Mouse (Mus musculus) c-Kit-positive CD71-positive TER-119-positive erythroid progenitor cells, embryonic 14.5 days (primary cell): ENCODE measurements at regions not wholly inside any gene's neighbourhood (a gene's known extent, or its start where the extent isn't known, plus 50 kb on each side); places are given as distances from the start of the nearest gene placed in this dataset.

Source experiments
- DNase-seq: peaks from one replicate; pipeline ENCODE4 v3.0.0-alpha.2; 2013; ENCODE audit warnings: low spot score

DNA sequence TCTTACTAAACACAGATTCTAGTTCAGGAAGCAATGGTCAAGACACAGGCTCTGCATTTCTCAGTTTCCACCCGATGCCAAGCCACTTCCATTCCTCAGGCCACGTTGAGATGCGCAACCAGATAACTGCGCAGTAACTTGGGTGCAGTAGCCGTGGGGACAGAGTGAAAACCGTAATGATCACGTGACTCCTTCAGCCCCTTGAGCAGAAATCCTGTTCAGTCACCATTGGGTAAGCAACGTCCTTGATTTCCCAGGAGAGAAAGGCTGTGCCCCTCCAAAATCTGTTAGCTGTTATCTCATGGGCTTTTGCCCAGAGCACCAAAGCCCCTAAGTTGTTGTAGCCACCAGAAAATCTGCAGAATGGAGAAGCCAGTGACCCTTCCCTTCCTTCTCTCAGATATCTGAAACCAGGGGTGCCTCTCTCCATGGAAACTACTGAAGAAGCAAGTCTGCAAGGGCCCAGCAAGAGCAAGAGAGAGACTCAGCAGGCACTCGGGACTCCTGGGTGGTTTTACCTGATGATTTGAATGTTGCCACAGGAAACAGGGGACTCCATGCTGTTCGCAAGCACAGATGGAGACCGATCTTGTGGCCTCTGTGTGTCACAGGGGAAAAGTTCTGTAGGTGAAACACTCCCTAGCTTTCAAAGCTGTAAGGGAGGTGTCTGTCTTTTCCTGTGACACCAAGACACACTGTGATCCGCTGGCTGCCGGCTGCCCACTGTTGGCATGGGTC lies 126.7 kb downstream of the Lmo4 start:
- no peak for DNase-seq

GRCm38 (mm10) chr3:144069979-144070540 lies 135.0 kb downstream of the Lmo4 start:
- DNase-seq: no peak

- no peak for DNase-seq
Measured at GRCm38 (mm10) chr3:144067016-144067415, 138.0 kb downstream of the Lmo4 start.

DNA sequence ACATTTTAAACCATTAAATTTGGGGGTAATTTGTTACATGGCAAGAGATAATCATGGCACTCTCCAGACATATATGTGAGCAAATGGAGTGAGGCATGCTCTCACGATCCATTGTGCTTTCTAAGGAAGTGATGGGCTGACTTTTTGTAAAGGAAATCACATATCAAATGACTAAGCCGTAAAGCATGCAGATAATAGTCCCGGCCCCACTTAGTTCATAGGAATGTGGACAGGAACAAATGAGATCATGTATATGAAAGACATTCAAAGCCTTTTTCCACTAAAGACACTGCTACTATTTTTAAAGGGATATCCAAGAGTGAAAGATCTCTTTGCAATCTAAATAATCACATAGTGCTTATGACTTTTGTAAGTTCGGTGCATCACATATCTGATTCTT lies 146.9 kb downstream of the Lmo4 start:
- no peak for DNase-seq

DNA sequence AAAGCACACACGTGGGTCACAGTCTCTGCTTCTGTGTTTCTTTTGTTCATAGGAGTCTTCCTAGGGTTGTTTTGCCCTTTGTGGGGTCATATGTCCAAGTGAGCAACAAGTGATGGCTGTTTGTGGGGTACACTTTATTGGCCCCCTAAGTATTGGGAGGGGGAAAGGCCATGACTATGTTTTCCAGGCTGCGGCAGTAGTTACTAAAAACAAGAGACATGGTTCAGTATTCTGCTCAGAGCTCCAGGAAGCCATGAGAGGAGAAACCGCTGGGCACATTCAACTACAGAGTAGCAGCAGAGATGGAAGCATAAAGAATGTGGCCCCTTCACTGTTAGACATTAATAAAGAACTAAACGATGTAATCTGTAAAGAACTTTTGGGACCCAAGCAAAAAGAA lies 154.7 kb downstream of the Lmo4 start:
- DNase-seq: no peak

DNA sequence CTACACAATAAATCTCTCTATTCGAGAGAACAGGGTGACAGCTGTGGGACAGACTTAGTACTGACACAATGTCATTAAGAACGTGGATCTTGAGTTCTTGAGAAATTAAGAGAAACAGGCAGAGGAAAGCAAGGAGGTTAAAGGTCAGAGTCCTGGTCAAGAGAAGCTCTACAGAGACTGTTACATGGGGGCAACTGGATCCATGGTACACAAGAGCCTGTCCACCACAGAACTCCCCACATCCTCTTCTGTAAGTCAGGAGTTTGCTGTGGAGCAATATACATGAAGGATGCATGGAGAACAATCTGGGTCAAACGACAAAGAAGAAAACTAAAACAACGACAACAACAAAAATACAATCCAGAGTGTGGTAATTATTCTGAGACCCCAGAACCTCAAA lies 155.8 kb downstream of the Lmo4 start:
- no peak for DNase-seq

- DNase-seq: no peak
Measured at GRCm38 (mm10) chr3:144044366-144044765, 160.7 kb downstream of the Lmo4 start.

GRCm38 (mm10) chr3:144041788-144042187 lies 163.2 kb downstream of the Lmo4 start:
- no peak for DNase-seq

DNA sequence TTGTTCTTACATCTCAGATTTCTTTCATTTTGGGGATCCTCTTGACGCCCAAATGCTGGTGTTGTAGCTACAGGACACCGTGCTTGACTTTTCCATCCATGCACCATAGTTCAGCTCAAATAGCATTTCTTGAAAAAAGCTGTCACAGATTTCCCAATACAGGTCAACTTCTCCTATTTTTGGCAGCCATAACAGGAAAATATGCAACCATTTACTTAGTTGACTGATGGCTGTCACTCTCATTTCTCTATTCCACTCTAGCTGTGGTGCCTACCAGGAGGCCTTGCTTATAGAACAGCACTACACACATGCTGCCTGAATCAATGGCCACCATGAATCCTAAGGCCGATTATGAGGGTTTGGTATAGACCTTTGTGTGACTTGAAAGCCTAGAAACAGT lies 165.5 kb downstream of the Lmo4 start:
- DNase-seq: no peak

- DNase-seq: no peak
Measured at GRCm38 (mm10) chr3:144029611-144030010, 175.4 kb downstream of the Lmo4 start.

- no peak for DNase-seq
Measured at GRCm38 (mm10) chr3:144029121-144029520, 175.9 kb downstream of the Lmo4 start.

DNA sequence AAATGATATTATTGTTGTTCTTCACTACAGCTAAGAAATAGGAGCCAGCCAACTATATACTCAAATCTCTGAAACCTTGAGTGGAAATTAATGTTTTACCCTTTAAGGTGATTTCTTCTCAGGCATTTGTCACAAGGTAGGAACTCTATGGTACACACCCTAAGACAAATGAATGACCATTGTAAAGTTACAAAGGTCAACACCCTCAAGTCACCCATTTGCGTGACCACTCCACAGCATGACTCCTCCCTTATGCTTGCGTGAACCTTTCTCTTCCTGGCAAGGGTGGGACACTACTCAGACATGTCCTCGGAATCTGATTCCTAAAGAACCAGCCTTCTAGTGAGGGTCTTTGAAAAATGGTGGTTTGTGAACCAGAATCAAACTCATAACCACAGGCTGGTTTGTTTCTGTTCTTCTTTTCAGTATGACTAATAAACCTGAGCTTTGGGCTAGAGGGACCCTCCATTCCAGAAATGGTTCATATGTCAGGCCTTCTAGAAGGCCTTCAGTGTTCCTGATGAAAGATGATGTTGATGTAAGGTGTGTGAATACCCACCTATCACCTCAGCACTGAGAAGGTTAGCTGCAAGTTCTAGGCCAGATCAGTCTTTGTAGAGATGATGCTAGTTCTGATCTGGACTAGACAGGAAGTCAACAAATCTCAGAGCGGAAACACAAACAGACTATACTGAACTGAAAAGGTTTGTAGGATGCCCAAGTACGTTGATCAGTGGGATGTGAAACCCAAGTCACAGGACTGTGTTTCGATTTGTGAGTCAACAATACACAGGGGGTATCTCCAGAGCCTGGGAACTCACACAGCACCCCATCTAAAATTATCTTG lies 177.7 kb downstream of the Lmo4 start:
- DNase-seq: no peak

DNA sequence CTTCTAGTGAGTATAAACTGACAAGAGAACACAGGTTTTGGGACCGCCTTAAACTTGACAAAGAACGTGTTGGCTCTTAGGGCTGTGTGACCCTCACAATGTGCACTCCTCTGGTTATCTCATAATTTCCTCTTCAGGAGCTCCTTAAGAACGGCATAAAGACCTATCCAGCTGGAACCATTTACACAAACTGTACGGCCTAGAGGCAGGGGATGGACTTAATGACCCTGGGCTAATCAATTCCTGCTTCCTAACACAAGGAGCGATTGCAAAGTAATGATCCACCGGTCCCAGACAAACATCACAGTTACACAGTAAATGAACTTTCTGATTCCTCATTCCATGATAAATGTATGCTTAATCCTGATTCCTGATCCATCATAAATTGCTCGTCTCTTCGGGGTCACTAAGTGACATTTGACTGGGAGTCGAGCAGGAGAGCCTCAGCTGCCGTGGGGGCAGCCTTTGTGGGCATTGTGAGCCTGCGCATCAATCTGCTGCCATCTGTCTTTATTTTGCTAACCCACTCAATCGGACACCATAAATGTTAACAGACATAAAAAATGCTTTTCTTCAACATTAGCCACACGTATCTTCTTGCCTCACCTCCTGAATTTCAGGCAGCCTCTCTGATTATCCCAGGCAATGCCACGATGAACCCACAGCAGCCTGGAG lies 179.4 kb downstream of the Lmo4 start:
- no peak for DNase-seq

DNA sequence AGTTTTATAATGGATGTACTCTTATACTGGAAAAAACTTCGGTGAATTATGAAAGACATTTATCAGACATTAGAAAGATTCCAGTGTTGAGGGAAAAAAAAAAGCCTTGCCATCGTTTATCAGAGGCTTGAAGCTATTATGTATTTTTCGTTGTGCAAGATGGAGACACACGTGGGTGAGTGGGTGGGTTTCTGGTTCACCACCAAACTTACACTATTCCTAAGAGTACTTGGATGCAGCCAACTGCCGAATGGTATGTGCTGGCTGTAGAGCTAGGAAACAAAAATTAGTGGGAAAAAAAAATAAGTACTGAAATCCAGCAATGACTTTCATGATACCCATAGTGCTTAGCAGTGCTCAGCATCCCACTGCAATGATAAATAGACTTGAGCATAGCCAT lies 180.8 kb downstream of the Lmo4 start:
- DNase-seq: no peak

GRCm38 (mm10) chr3:144023058-144023457 lies 182.0 kb downstream of the Lmo4 start:
- DNase-seq: no peak

GRCm38 (mm10) chr3:144021969-144022368 lies 183.1 kb downstream of the Lmo4 start:
- no peak for DNase-seq

DNA sequence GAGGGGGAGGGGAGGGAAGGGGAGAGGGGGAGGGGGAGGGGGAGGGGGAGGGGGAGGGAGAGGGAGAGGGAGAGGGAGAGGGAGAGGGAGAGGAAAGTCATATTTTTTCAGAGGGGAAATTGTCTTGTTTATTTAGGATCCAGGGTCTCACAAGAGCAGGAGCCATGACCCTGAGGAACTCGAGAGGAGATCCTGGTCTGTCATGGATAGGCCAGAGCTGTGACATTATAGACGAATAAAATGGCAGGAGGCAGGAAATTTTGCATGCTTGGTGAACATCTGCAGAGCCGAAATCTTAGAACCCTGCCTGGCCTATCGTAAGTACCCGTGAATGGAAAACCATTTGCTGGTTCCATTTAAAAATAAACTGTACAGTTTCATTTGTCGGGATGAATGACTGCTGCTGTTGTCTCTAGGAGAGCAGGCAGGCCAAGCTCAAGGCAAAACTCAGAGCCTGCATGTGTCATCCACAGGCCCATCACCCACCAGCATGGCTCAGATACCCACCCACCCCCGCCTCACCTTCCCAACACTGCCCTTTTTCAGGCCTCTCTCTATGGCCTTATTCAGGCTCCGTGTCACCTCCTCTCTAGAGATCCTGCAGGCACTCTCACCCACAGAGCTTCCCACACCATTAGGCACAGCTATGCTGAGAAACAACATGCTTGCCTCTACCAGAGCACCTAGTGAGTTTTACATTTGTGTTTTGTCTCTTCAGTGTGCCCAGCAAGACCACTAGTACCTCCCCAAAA lies 184.7 kb downstream of the Lmo4 start:
- DNase-seq: no peak

- DNase-seq: no peak
Measured at GRCm38 (mm10) chr3:144019293-144019692, 185.7 kb downstream of the Lmo4 start.

DNA sequence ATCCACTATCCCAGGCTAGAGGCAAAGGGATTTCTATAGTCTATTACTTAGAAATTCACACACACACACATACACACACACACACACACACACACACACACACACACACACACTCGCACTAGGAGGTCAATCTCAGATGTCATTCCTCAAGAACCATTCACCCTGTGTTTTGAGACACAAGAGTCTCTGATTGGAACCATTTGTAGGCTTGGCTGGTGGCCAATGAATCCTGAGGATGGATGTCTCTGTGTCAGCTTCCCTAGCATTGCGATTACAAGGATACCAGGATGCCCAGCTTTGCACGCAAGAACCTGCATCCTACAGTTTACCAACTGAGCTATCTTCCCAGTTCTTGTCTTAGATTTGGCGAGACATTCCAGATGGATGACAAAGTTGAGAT lies 186.5 kb downstream of the Lmo4 start:
- no peak for DNase-seq

- no peak for DNase-seq
Measured at GRCm38 (mm10) chr3:144015236-144015635, 189.8 kb downstream of the Lmo4 start.

- DNase-seq: no peak
Measured at GRCm38 (mm10) chr3:144013481-144014125, 191.4 kb downstream of the Lmo4 start.
